In the genomic region with DNA sequence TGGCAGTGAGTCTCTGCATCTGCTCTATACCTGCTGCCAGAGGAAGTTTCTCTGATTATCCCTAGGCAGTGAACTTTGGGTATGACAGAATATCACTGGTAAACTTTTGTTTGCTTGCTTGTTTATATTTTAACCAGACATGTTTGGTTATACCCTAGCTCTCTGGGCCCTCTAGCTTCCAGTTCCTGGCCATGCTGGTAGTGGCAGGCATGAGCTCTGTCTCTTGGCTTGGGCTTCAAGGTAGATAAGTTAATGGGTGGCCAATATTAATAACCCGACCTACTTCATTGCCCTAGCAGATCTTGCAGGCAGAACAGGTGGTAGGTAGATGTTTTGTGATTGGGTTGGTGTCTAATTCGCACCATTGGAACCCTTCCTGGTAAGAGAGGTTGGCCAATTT, we compare ENCODE assay signal across 26 mouse cellular contexts. TPM values are rescaled to one million over a fixed set of nuclear protein-coding genes. Genes with fewer than 3 reads are reported as not detected.
"Had no signal": no experiment of that assay in that cellular context is flagged by ENCODE, and none has a peak within 500 bp of the region (broad histone marks: within the 10 kb centered on the region; RNA-seq: fewer than 3 reads in every experiment).

No protein-coding gene starts in this region.

- H3K4me1 ChIP-seq: lung, embryonic 15.5 days; megakaryocyte, embryonic 14.5 days; midbrain, embryonic 13.5 days; midbrain, embryonic 15.5 days; neural tube, embryonic 13.5 days; neural tube, embryonic 15.5 days had no signal

- H3K27me3 ChIP-seq: lung, embryonic 15.5 days; megakaryocyte, embryonic 14.5 days; midbrain, embryonic 13.5 days; midbrain, embryonic 15.5 days; neural tube, embryonic 13.5 days; neural tube, embryonic 15.5 days had no signal

- H3K4me2 ChIP-seq: lung, embryonic 15.5 days; midbrain, embryonic 11.5 days; midbrain, embryonic 13.5 days; midbrain, embryonic 15.5 days; neural tube, embryonic 13.5 days; neural tube, embryonic 15.5 days had no signal

- H3K9ac ChIP-seq: lung, embryonic 15.5 days; midbrain, embryonic 13.5 days; midbrain, embryonic 15.5 days; neural tube, embryonic 13.5 days; neural tube, embryonic 15.5 days had no signal

- ATAC-seq: lung, postnatal 0 days; midbrain, embryonic 13.5 days; midbrain, embryonic 15.5 days had no signal

- H3K9me3 ChIP-seq: lung, embryonic 15.5 days; megakaryocyte, embryonic 14.5 days; midbrain, embryonic 13.5 days; midbrain, embryonic 15.5 days; neural tube, embryonic 13.5 days; neural tube, embryonic 15.5 days had no signal

- H3K36me3 ChIP-seq: lung, embryonic 15.5 days; midbrain, embryonic 13.5 days; midbrain, embryonic 15.5 days; neural tube, embryonic 13.5 days; neural tube, embryonic 15.5 days had no signal

- H3K27ac ChIP-seq: lung, embryonic 15.5 days; macrophage; midbrain, embryonic 13.5 days; midbrain, embryonic 15.5 days; neural tube, embryonic 13.5 days; neural tube, embryonic 15.5 days had no signal

- H3K4me3 ChIP-seq: lung, embryonic 15.5 days; megakaryocyte, embryonic 14.5 days; midbrain, embryonic 13.5 days; midbrain, embryonic 15.5 days; neural tube, embryonic 13.5 days; neural tube, embryonic 15.5 days had no signal

- DNase-seq: lung, adult 2 months; lung, postnatal 14 days; lung, postnatal 36 days; retina, postnatal 1 day; right cerebral cortex, adult 18-20 months; right cerebral cortex, postnatal 25 days; right cerebral cortex, postnatal 4 days; spleen, adult 18-20 months; thymus, adult 18-20 months; thymus, postnatal 14 days; thymus, postnatal 36 days had no signal

RNA-seq across cellular contexts. Expression of a gene that starts 29.2 kb away (rescaled TPM):
- polyA plus RNA-seq: lung, adult 2 months; lung, embryonic 15.5 days; lung, postnatal 0 days; macrophage; midbrain, embryonic 11.5 days; midbrain, embryonic 13.5 days; midbrain, embryonic 15.5 days; midbrain, postnatal 0 days; neural tube, embryonic 11.5 days; neural tube, embryonic 13.5 days; neural tube, embryonic 15.5 days; small intestine, adult 2 months; stomach, embryonic 14.5 days; stomach, embryonic 16.5 days; thymus, postnatal 0 days had no signal
